Mouse (Mus musculus): ENCODE data around the gene Six4. TPM values are rescaled to one million over a fixed set of nuclear protein-coding genes. Genes with fewer than 3 reads are reported as not detected.
A peak's percentile ranks its signal among the peaks of the same experiment; 100 is the strongest.
"Not testable (repeated sequence)": the region's sequence is repeated elsewhere in the genome, so short reads cannot be mapped to it uniquely, and the experiment has no call there.

The Six4 gene
- total RNA-seq (2021): 10 to 100 TPM in 1 of 2 experiments, 1 to 10 TPM in 1; 8.8 to 10.3 TPM
- long read RNA-seq, experiment 1, partial matches to known transcripts: 0 of 1 reads
- long read RNA-seq, experiment 1, other reads (novel, unspliced or antisense): 1 of 1 reads
- long read RNA-seq, experiment 2, full-length matches to known transcripts: 2 of 6 reads
- long read RNA-seq, experiment 2, partial matches to known transcripts: 0 of 6 reads
- long read RNA-seq, experiment 2, other reads (novel, unspliced or antisense): 4 of 6 reads

DNA sequence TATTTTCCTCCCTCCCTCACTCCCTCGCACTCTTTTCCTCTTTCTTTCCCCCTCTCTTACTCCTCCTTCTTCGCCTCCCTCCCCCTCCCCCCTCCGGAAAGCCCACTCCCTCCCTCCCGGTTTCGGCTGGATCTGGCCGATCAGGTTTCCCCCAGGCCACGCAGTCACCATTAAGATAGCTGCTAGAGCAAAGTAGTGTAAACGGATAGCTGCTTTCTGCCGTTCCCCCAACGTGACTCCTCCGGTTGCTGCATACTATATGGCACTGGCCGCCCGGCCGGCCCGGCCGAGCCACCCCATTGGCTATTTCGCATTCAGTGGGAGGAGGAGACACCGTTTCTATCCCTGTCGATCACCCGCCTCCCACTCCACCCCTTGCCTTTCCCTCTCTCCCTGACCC, at the start of gene Six4:
TSS of gene Six4 (minus strand) at position 261 of the 400 bp plus-strand sequence.
- intact Hi-C loops (cut with DNase I; ENCODE audit: low total_unique reads): loop anchor here (10.0 kb wide), 1 partner anchor 58 kb away; the partner anchor contains the start of gene Six1
- DNase-seq: peak; percentile 84

DNA sequence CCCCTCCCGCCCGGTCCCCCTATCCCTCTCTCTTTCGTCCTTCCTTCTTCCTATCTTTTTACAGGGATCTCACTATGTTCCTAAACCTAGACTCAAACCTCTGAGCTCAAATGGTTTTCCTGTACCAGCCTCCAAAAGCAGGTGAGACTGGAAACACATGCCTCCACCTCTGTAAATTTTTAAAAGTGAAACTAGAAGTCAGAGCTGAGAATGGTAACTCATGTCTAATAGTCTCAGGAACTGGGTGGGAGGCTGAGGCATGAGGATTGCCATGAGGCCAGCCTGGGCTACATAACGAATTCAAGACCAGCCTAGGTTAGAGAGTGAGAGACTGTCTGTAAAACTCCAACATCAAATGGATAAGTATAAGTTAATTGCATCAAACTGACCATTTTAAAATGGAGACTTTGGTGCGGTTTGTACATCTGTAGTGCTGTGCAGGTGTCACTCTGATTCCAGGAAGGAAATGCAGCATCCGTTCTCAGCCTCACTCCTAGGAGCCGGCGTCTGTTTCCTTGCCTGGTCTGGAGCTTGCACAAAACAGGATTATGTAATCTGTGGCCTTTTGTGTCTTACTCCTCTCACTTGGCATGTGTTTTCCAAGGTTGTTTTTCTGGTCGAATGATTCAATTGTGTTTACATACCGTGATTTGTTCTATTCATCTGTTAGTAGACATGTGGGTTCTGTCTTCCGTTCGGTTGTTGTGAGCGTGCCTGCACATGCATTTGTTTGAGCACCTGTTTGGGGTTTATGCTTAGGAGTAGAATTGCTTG, 49.3 kb upstream of the Six4 start:
- no peak for DNase-seq
- intact Hi-C loops (cut with DNase I; ENCODE audit: low total_unique reads): no loop called here

DNA sequence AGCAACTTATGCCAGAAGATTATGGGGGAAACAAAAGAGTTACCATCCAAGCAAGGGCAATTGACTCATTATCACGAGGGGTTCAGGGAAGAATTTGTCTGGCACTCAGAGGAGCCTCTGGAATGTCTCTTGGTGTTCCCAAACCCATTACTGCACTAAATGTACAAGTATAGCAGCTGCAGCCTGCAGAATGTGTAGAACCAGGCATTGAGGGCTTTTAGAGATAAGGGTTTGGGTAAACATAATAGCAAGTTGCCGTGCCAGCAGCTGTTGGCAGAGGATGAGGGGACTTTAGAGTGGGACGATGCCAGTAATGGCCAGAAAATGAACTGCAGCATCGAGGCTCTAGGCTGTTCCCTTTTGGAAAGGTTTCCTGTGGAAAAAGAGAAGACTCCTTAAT, 47.1 kb upstream of the Six4 start:
- intact Hi-C loops (cut with DNase I; ENCODE audit: low total_unique reads): no loop called here

DNA sequence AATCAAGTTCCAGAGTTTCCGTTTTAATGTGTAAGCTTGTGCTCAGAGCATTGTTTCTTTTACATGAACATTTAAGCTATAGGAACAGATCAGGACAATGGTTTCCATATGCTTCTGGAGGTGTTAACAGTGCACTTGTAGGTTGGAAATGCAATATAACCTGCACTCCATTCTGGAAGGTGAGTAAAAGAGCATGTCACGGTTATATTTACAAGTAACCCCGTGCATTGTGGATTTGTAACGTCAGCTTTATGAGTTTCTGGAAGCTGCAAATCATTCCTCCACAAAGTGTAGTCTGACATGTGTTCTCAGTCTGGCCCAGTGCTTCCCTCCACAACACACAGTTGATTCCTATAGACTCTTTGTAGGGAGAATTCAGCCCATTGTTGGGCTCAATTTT, 40.9 kb upstream of the Six4 start:
- intact Hi-C loops (cut with DNase I; ENCODE audit: low total_unique reads): no loop called here

More for the DNA sequence above, 47.1 kb upstream of the Six4 start:
- no peak for DNase-seq

DNA sequence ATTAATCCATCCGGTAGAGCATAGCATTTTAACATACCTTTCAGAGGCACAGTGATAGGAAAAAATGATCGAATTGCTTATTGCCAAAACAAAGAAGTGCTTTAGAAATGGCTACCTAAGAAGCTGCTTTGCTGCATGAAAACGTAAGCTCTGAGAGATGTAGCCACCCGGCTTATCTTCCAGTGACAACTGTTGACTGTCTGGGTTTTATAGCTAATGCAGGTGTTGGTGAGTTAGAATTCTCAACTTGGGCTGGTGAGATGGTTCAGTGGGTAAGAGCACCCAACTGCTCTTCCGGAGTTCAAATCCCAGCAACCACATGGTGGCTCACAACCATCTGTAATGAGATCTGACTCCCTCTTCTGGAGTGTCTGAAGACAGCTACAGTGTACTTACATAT, 37.8 kb upstream of the Six4 start:
- intact Hi-C loops (cut with DNase I; ENCODE audit: low total_unique reads); DNase-seq: not testable (repeated sequence)

More for the DNA sequence above, 40.9 kb upstream of the Six4 start:
- DNase-seq: no peak

DNA sequence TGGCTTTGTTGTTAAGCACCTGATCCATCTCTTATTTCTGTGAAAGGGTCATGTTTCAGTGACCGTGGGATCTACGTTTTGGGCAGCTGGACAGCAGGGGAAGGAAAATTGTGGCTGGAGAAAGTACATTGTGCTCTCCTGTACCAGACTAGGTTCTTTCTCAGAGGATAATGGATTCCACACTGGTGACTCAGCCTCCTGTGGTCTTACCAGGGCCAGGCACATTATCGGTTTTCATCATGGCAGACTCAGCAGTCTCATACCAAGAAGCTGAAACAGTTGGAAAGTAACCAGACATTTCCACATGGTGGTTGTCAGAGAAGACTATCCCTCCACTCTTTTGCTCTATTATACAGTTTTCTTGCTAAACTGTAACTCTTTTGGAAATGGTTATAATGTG, 34.0 kb upstream of the Six4 start:
- peak; percentile 5 for DNase-seq
- intact Hi-C loops (cut with DNase I; ENCODE audit: low total_unique reads): no loop called here

DNA sequence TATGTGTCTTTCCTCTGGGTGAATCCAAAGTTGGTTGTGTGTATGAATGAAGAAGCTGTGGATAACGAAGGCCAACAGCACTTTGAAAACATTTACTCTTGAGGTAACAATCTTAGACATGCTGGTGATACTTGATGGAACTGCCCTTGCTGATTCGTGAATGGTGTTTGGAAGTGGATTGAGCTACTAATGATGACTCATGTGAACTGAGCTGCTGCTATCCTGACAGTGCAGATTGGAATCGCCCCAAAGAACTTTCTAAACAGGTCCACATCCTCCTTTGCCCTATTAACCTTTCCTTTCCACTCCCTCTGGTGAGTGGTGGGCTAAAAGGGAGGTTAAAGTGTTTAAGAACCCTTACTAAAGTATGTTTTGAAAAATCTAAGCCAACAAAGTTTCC, 27.5 kb upstream of the Six4 start:
- intact Hi-C loops (cut with DNase I; ENCODE audit: low total_unique reads): no loop called here

DNA sequence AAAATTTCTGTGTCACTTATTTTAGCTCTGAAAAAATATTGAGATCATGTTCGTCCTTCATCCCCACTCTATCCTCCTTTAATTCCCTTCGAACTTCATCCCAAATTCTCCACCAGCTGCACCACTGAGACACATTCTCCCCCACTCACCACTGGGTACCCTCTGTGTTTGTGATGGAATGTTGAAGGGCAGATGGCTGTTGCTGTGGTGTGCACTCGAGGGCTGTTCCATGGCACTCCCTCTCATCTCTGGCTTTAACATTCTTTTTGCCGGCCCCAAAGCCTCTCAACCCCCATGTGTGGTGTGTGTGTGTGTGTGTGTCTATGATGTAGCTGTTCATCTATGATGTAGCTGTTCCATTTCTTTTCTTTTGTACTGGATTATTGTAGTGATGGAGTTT, 12.0 kb upstream of the Six4 start:
- DNase-seq: no peak

More for the DNA sequence above, 27.5 kb upstream of the Six4 start:
- DNase-seq: no peak

DNA sequence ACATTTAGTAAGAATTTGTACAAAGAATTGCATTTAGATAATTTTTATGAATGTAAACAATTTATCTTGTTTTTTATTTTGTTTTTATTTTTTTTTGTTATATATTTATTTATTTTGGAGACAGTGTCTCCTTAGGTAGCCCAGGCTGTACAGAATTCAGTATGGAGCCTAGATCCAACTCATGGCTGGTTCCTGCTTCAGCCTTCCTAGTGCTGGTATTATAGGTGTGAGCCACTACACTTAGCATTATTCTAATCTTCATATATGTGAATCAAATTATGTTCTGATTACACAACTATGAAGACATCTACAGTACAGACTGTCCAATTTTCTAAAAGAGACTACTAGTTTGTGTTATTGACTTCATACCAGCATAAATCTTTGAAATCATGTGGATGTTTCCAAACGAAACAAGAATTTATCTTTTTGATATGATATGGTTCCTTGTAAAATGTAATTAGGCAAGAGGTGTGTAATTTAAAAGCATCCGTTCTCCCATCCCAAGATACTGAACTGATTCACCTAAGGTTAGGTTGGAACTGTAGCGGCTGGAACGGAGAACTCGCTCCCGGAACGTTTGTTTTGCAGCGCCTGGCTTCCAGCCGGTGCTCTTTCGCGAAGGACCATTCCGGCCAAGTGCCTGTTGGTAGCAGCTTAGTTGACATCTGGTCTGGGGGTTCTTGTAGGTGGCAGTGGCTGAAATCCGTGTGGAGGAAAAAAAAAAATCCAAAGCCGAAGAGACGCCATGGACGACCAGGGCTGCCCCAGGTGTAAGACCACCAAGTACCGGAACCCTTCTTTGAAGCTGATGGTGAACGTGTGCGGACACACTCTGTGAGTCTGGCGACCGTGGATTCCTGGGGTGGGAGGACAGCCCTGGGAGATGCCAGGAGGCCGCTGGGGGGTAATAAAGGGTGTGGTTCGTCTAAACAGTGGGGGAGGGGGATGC, 10.1 kb upstream of the Six4 start, which contains the start of gene Mnat1:
TSS of gene Mnat1 (plus strand) at position 625 of the 949 bp plus-strand sequence.
- DNase-seq: peak; percentile 78
- intact Hi-C loops (cut with DNase I; ENCODE audit: low total_unique reads): no loop called here

More for the DNA sequence above, 12.0 kb upstream of the Six4 start:
- intact Hi-C loops (cut with DNase I; ENCODE audit: low total_unique reads): no loop called here

- intact Hi-C loops (cut with DNase I; ENCODE audit: low total_unique reads): loop anchor here (10.0 kb wide), 1 partner anchor 58 kb away; the partner anchor contains the start of gene Six1
- peak; percentile 47 for DNase-seq
Measured at GRCm38 (mm10) chr12:73112326-73113087, 749 bp downstream of the Six4 start.

GRCm38 (mm10) chr12:73111561-73112325, 1.5 kb downstream of the Six4 start:
- peak; percentile 57 for DNase-seq
- intact Hi-C loops (cut with DNase I; ENCODE audit: low total_unique reads): loop anchor here (10.0 kb wide), 1 partner anchor 57 kb away; the partner anchor contains the start of gene Six1

GRCm38 (mm10) chr12:73110431-73111111, 2.7 kb downstream of the Six4 start:
- peak; percentile 13 for DNase-seq

GRCm38 (mm10) chr12:73107821-73108220, 5.4 kb downstream of the Six4 start:
- intact Hi-C loops (cut with DNase I; ENCODE audit: low total_unique reads): no loop called here
- no peak for DNase-seq

More at GRCm38 (mm10) chr12:73110431-73111111, 2.7 kb downstream of the Six4 start:
- intact Hi-C loops (cut with DNase I; ENCODE audit: low total_unique reads): loop anchor here (10.0 kb wide), 1 partner anchor 56 kb away; the partner anchor contains the start of gene Six1

DNA sequence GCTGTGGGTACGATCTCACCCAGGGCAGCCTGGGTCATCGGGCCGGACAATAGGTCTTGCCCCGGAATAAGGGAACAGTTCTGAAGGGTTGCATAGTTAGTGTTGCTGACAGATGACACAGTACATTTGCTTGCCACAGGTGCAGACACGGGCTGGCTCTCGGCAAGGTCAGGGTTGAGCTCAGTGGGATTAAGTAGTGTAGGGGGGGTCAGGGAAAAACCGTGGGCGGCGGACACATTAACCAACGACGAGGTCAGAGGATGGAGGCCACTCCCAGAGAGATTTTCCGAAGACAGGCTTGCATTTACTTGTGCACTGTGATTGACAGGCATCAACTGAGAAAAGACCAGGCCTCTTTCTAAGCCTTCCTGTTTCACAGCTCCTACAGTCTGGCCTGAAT, 9.5 kb downstream of the Six4 start:
- intact Hi-C loops (cut with DNase I; ENCODE audit: low total_unique reads): no loop called here
- no peak for DNase-seq

GRCm38 (mm10) chr12:73098593-73098992, 14.7 kb downstream of the Six4 start:
- intact Hi-C loops (cut with DNase I; ENCODE audit: low total_unique reads): no loop called here
- no peak for DNase-seq

DNA sequence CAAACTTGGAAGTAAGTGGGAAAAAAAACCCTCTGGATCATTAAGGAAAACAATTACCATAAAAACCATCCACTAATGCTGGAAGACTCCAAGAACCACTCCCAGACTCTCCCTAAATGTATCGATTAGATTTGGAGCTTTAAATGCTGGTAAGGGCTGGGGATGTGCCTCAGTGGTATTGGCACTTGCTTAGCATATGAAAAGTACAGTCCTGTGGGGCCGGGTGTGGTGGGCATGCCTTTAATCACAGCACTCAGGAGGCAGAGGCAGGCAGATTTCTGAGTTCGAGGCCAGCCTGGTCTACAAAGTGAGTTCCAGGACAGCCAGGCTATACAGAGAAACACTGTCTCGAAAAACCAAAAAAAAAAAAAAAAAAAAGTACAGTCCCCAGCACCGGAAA, 17.1 kb downstream of the Six4 start:
- intact Hi-C loops (cut with DNase I; ENCODE audit: low total_unique reads): not testable (repeated sequence)

GRCm38 (mm10) chr12:73094605-73095004, 18.7 kb downstream of the Six4 start:
- no peak for DNase-seq
- intact Hi-C loops (cut with DNase I; ENCODE audit: low total_unique reads): no loop called here

More for the DNA sequence above, 17.1 kb downstream of the Six4 start:
- DNase-seq: not testable (repeated sequence)

All from gastrocnemius, postnatal 14 days (tissue).